Mouse (Mus musculus) retina, adult 2 months (tissue): ENCODE results near the gene Tnrc6c.

Source experiments
- DNase-seq: peaks from one replicate; pipeline ENCODE4 v3.0.0-alpha.2; 2012; ENCODE audit warnings: low read depth, low spot score

Gene Tnrc6c

GRCm38 (mm10) chr11:117729341-117729740, 75.3 kb downstream of the Tnrc6c start:
- no peak for DNase-seq

GRCm38 (mm10) chr11:117729798-117730489, 75.9 kb downstream of the Tnrc6c start:
- DNase-seq = no peak

GRCm38 (mm10) chr11:117730490-117730838, 76.4 kb downstream of the Tnrc6c start:
- no peak for DNase-seq

- DNase-seq = no peak
Measured at GRCm38 (mm10) chr11:117731470-117731869, 77.4 kb downstream of the Tnrc6c start.

- no peak for DNase-seq
Measured at GRCm38 (mm10) chr11:117736037-117736689, 82.1 kb downstream of the Tnrc6c start.

- no peak for DNase-seq
Measured at GRCm38 (mm10) chr11:117738123-117738522, 84.0 kb downstream of the Tnrc6c start.

GRCm38 (mm10) chr11:117741128-117741527, 87.0 kb downstream of the Tnrc6c start:
- no peak for DNase-seq

GRCm38 (mm10) chr11:117742243-117742642, 88.2 kb downstream of the Tnrc6c start:
- DNase-seq = no peak

GRCm38 (mm10) chr11:117742715-117743114, 88.6 kb downstream of the Tnrc6c start:
- DNase-seq = no peak

GRCm38 (mm10) chr11:117743454-117744030, 89.5 kb downstream of the Tnrc6c start:
- no peak for DNase-seq

- DNase-seq = no peak
Measured at GRCm38 (mm10) chr11:117748628-117749027, 94.5 kb downstream of the Tnrc6c start.

GRCm38 (mm10) chr11:117749414-117749813, 95.3 kb downstream of the Tnrc6c start:
- DNase-seq = no peak

- DNase-seq = no peak
Measured at GRCm38 (mm10) chr11:117751544-117751943, 97.5 kb downstream of the Tnrc6c start.

GRCm38 (mm10) chr11:117755891-117756290, 101.8 kb downstream of the Tnrc6c start:
- no peak for DNase-seq

GRCm38 (mm10) chr11:117759267-117759666, 105.2 kb downstream of the Tnrc6c start:
- DNase-seq = no peak

- no peak for DNase-seq
Measured at GRCm38 (mm10) chr11:117760374-117761119, 106.5 kb downstream of the Tnrc6c start.

- DNase-seq = no peak
Measured at GRCm38 (mm10) chr11:117761801-117762200, 107.7 kb downstream of the Tnrc6c start.

GRCm38 (mm10) chr11:117762246-117762645, 108.2 kb downstream of the Tnrc6c start:
- no peak for DNase-seq

GRCm38 (mm10) chr11:117764319-117764718, 110.2 kb downstream of the Tnrc6c start:
- DNase-seq = no peak

GRCm38 (mm10) chr11:117765361-117765760, 111.3 kb downstream of the Tnrc6c start:
- no peak for DNase-seq

- no peak for DNase-seq
Measured at GRCm38 (mm10) chr11:117766275-117766674, 112.2 kb downstream of the Tnrc6c start.
